Mouse (Mus musculus): Measurements from ENCODE around the gene Kcna2. TPM values are rescaled to one million over a fixed set of nuclear protein-coding genes. Genes with fewer than 3 reads are reported as not detected.

Kcna2 gene
- total and polyA plus RNA-seq, 3 experiments, result not detected

- in situ Hi-C loops (cut with MboI; ENCODE audit: low pct_ligation_motif_present, low pct_unique_long_range_greater_than_20kb, low sequenced_read_pairs), result no loop called here
- no peak overlapping the region for H3K27ac ChIP-seq (ENCODE audit: insufficient read depth, low read depth)
- no peak overlapping the region for H3K4me2 ChIP-seq (ENCODE audit: insufficient read depth, low read depth, poor library complexity, severe bottlenecking)
- H3K79me2 ChIP-seq (replicated peaks; ENCODE audit: control insufficient read depth, extremely low read depth, insufficient read depth, poor library complexity, severe bottlenecking), result no peaks in the 10 kb centered on the region
- H3K9ac ChIP-seq (ENCODE audit: insufficient read depth, low read depth), result no peak overlapping the region
- no peaks in the 10 kb centered on the region for H3K36me3 ChIP-seq (replicated peaks in 1 of 2; ENCODE audit: control insufficient read depth in 1 of 2, insufficient read depth in 1 of 2, low read length in 1 of 2)
- no peaks in the 10 kb centered on the region for H3K4me1 ChIP-seq (ENCODE audit: control insufficient read depth in 1 of 2, insufficient read depth in 2 of 2)
- no peak overlapping the region for H3K4me3 ChIP-seq (replicated peaks in 1 of 3; ENCODE audit: low read depth in 2 of 3, low read length in 2 of 3, poor library complexity in 1 of 3)
- peaks cover 2% of the 10 kb centered on the region for H3K27me3 ChIP-seq (replicated peaks)
- H3K9me3 ChIP-seq (replicated peaks; ENCODE audit: low read length), result no peaks in the 10 kb centered on the region
- DNase-seq (ENCODE audit: extremely low read depth), result no peak
- TF ChIP-seq MAX (IDR thresholded peaks at IDR 0.05; ENCODE audit: low read length), result no peak
- TF ChIP-seq IRF4 (IDR thresholded peaks at IDR 0.05; ENCODE audit: low read depth, low read length), result no peak
- dilution Hi-C loops (cut with MboI; ENCODE audit: extremely low pct_ligation_motif_present, extremely low pct_unique_long_range_greater_than_20kb, low sequenced_read_pairs), result no loop called here
Measured at GRCm38 (mm10) chr3:107112498-107112897, 11.6 kb downstream of the Kcna2 start.

GRCm38 (mm10) chr3:107112932-107113659 lies 12.2 kb downstream of the Kcna2 start:
- Histone ChIP-seq H3K4me2 (ENCODE audit: insufficient read depth, low read depth, poor library complexity, severe bottlenecking) (no peak overlapping the region), H3K4me3 (replicated peaks in 1 of 3; ENCODE audit: low read depth in 2 of 3, low read length in 2 of 3, poor library complexity in 1 of 3) (no peak overlapping the region), H3K27ac (ENCODE audit: insufficient read depth, low read depth) (no peak overlapping the region), H3K27me3 (replicated peaks) (no peaks in the 10 kb centered on the region), H3K79me2 (replicated peaks; ENCODE audit: control insufficient read depth, extremely low read depth, insufficient read depth, poor library complexity, severe bottlenecking) (no peaks in the 10 kb centered on the region), H3K9ac (ENCODE audit: insufficient read depth, low read depth) (no peak overlapping the region), H3K36me3 (replicated peaks in 1 of 2; ENCODE audit: control insufficient read depth in 1 of 2, insufficient read depth in 1 of 2, low read length in 1 of 2) (no peaks in the 10 kb centered on the region), H3K4me1 (ENCODE audit: control insufficient read depth in 1 of 2, insufficient read depth in 2 of 2) (no peaks in the 10 kb centered on the region), H3K9me3 (replicated peaks; ENCODE audit: low read length) (no peaks in the 10 kb centered on the region)
- in situ Hi-C loops (cut with MboI; ENCODE audit: low pct_ligation_motif_present, low pct_unique_long_range_greater_than_20kb, low sequenced_read_pairs), result no loop called here
- TF ChIP-seq ELF1 (IDR thresholded peaks at IDR 0.05; ENCODE audit: low read depth, low read length), result no peak
- no peak for TF ChIP-seq USF1 (IDR thresholded peaks at IDR 0.05; ENCODE audit: low read depth, low read length)
- TF ChIP-seq BHLHE40 (IDR thresholded peaks at IDR 0.05; ENCODE audit: low read depth, low read length), result no peak
- no peak for TF ChIP-seq CHD1 (IDR thresholded peaks at IDR 0.05; ENCODE audit: low read depth, low read length)
- no peak for TF ChIP-seq MAZ (IDR thresholded peaks at IDR 0.05; ENCODE audit: low read depth, low read length)
- no peak for TF ChIP-seq RCOR1 (conservative IDR thresholded peaks at IDR 0.05; ENCODE audit: low read depth, low read length)
- TF ChIP-seq JUND (conservative IDR thresholded peaks at IDR 0.05; ENCODE audit: low read depth, low read length), result no peak
- DNase-seq (ENCODE audit: extremely low read depth), result no peak
- dilution Hi-C loops (cut with MboI; ENCODE audit: extremely low pct_ligation_motif_present, extremely low pct_unique_long_range_greater_than_20kb, low sequenced_read_pairs), result no loop called here

GRCm38 (mm10) chr3:107113771-107114737 lies 13.1 kb downstream of the Kcna2 start:
- Histone ChIP-seq H3K27ac (ENCODE audit: insufficient read depth, low read depth) (no peak overlapping the region), H3K36me3 (replicated peaks in 1 of 2; ENCODE audit: control insufficient read depth in 1 of 2, insufficient read depth in 1 of 2, low read length in 1 of 2) (no peaks in the 10 kb centered on the region), H3K4me2 (ENCODE audit: insufficient read depth, low read depth, poor library complexity, severe bottlenecking) (no peak overlapping the region), H3K9ac (ENCODE audit: insufficient read depth, low read depth) (no peak overlapping the region), H3K9me3 (replicated peaks; ENCODE audit: low read length) (no peaks in the 10 kb centered on the region), H3K79me2 (replicated peaks; ENCODE audit: control insufficient read depth, extremely low read depth, insufficient read depth, poor library complexity, severe bottlenecking) (no peaks in the 10 kb centered on the region), H3K4me3 (replicated peaks in 1 of 3; ENCODE audit: low read depth in 2 of 3, low read length in 2 of 3, poor library complexity in 1 of 3) (no peak overlapping the region), H3K27me3 (replicated peaks) (no peaks in the 10 kb centered on the region), H3K4me1 (ENCODE audit: control insufficient read depth in 1 of 2, insufficient read depth in 2 of 2) (no peaks in the 10 kb centered on the region)
- in situ Hi-C loops (cut with MboI; ENCODE audit: low pct_ligation_motif_present, low pct_unique_long_range_greater_than_20kb, low sequenced_read_pairs) (no loop called here), dilution Hi-C loops (cut with MboI; ENCODE audit: extremely low pct_ligation_motif_present, extremely low pct_unique_long_range_greater_than_20kb, low sequenced_read_pairs) (no loop called here)
- DNase-seq (ENCODE audit: extremely low read depth), result no peak
- TF ChIP-seq HCFC1 (IDR thresholded peaks at IDR 0.05; ENCODE audit: low read depth, low read length) (no peak), EP300 (IDR thresholded peaks at IDR 0.05; ENCODE audit: low read length) (no peak), TBP (conservative IDR thresholded peaks at IDR 0.05; ENCODE audit: low read depth, low read length) (no peak), MAX (IDR thresholded peaks at IDR 0.05; ENCODE audit: low read length) (no peak), ZNF384 (IDR thresholded peaks at IDR 0.05; ENCODE audit: low read depth, low read length) (no peak), MEF2A (IDR thresholded peaks at IDR 0.05; ENCODE audit: borderline replicate concordance, low read depth, low read length) (no peak), USF2 (conservative IDR thresholded peaks at IDR 0.05; ENCODE audit: low read depth, low read length) (no peak), ZC3H11A (IDR thresholded peaks at IDR 0.05; ENCODE audit: low read depth, low read length) (no peak), JUND (conservative IDR thresholded peaks at IDR 0.05; ENCODE audit: low read depth, low read length) (no peak), MAFK (IDR thresholded peaks at IDR 0.05; ENCODE audit: insufficient replicate concordance, low read length) (no peak), NELFE (IDR thresholded peaks at IDR 0.05; ENCODE audit: low read depth, low read length) (no peak), CHD1 (IDR thresholded peaks at IDR 0.05; ENCODE audit: low read depth, low read length) (no peak), TCF12 (IDR thresholded peaks at IDR 0.05; ENCODE audit: low read depth, low read length) (no peak), ELF1 (IDR thresholded peaks at IDR 0.05; ENCODE audit: low read depth, low read length) (no peak), MYC (IDR thresholded peaks at IDR 0.05; ENCODE audit: low read depth, low read length) (no peak), ZMIZ1 (IDR thresholded peaks at IDR 0.05; ENCODE audit: low read depth, low read length) (no peak), RCOR1 (conservative IDR thresholded peaks at IDR 0.05; ENCODE audit: low read depth, low read length) (no peak), KAT2A (IDR thresholded peaks at IDR 0.05; ENCODE audit: insufficient replicate concordance, low read length) (no peak)

Data from CH12.LX (cell line).